Mouse (Mus musculus): ENCODE data around the gene Prkn.

GRCm38 (mm10) chr17:11858772-11859405 lies 1018.7 kb downstream of the Prkn start:
- TF ChIP-seq CTCF (IDR thresholded peaks at IDR 0.05; ENCODE audit: low read depth, low read length) (no peak), GATA1 (IDR thresholded peaks at IDR 0.05; ENCODE audit: borderline replicate concordance, low read length) (no peak), TAL1 (conservative IDR thresholded peaks at IDR 0.05; ENCODE audit: low read depth, low read length) (no peak), POLR2AphosphoS5 (IDR thresholded peaks at IDR 0.05; ENCODE audit: insufficient replicate concordance, low read depth, low read length) (no peak), GATA2 (IDR thresholded peaks at IDR 0.05; ENCODE audit: borderline replicate concordance, low read depth, low read length) (no peak)

All from G1E (cell line).